Mouse (Mus musculus): ENCODE measurements at regions not wholly inside any gene's neighbourhood (a gene's known extent, or its start where the extent isn't known, plus 50 kb on each side); places are given as distances from the start of the nearest gene placed in this dataset.

DNA sequence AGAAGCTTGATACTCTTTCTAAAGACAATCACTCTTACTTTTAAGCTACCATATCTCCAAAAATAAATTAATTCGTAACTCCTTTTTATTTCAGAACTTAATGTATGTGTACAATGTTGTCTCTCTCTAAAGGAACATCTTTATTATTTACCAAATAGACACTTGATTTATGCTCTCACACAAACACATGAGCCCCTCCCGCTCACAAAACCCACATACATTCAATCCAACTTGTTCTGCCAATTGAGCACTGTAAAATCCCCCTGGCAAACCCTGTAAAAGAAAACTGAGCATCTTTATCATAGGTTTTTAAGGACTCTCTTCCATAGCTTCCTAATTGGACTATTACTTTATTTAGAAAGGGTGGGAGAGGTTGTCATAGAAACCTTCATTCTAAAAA, 812.5 kb downstream of the Phf3 start:
- DNase-seq: no peak

- DNase-seq: peak; percentile 22 to 57
Measured at GRCm38 (mm10) chr1:30060806-30061205, 812.9 kb downstream of the Phf3 start.

DNA sequence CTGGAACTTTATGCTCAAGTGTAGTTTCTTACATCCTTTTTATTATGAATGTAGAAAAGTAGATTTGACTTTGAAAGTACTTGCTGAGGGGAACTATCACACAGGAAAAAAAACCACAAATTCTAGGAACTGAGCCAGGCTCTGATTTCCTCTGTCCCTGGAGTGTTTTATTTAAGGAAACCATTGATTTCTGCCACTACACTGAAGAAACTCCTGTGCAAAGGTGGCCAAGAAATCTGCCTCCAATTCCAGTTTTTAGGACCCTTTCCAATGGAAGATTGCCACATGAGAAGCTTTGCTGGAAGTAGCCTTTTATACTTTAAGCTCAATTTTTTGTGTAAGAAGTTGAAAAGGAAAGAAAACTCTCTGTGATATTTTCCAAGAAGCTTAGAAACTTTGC, 856.1 kb downstream of the Phf3 start:
- peak; percentile 2 to 16 for DNase-seq

GRCm38 (mm10) chr1:30008757-30009340, 864.9 kb downstream of the Phf3 start:
- DNase-seq: no peak
